Mouse (Mus musculus): ENCODE data around the gene Cbx4.
A peak's percentile ranks its signal among the peaks of the same experiment; 100 is the strongest.
"Not testable (repeated sequence)": the region's sequence is repeated elsewhere in the genome, so short reads cannot be mapped to it uniquely, and the experiment has no call there.

Cbx4 gene

GRCm38 (mm10) chr11:119109415-119110071 lies 23.5 kb upstream of the Cbx4 start:
- peak; percentile 50 for DNase-seq

- no peak for DNase-seq
These were observed 22.7 kb upstream of the Cbx4 start for GRCm38 (mm10) chr11:119108573-119109263.

- DNase-seq = peak; percentile 69
These were observed 20.3 kb upstream of the Cbx4 start for GRCm38 (mm10) chr11:119106289-119106688.

- DNase-seq = no peak
These were observed 19.7 kb upstream of the Cbx4 start for GRCm38 (mm10) chr11:119105748-119106147.

- DNase-seq = no peak
These were observed 19.1 kb upstream of the Cbx4 start for GRCm38 (mm10) chr11:119105071-119105609.

GRCm38 (mm10) chr11:119103991-119104390 lies 18.0 kb upstream of the Cbx4 start:
- DNase-seq = no peak

GRCm38 (mm10) chr11:119100355-119100754 lies 14.3 kb upstream of the Cbx4 start:
- DNase-seq = not testable (repeated sequence)

GRCm38 (mm10) chr11:119098202-119098601 lies 12.2 kb upstream of the Cbx4 start:
- no peak for DNase-seq

- DNase-seq = no peak
These were observed 9.4 kb upstream of the Cbx4 start for GRCm38 (mm10) chr11:119095441-119095840.

GRCm38 (mm10) chr11:119093322-119093721 lies 7.3 kb upstream of the Cbx4 start:
- no peak for DNase-seq

GRCm38 (mm10) chr11:119092286-119092685 lies 6.3 kb upstream of the Cbx4 start:
- DNase-seq = no peak

GRCm38 (mm10) chr11:119091598-119091991 lies 5.6 kb upstream of the Cbx4 start:
- DNase-seq = peak; percentile 77

- peak; percentile 91 for DNase-seq
These were observed 5.1 kb upstream of the Cbx4 start for GRCm38 (mm10) chr11:119090961-119091597.

GRCm38 (mm10) chr11:119090076-119090960 lies 4.3 kb upstream of the Cbx4 start:
- peak; percentile 51 for DNase-seq

GRCm38 (mm10) chr11:119089235-119090075 lies 3.4 kb upstream of the Cbx4 start:
- peak; percentile 42 for DNase-seq

GRCm38 (mm10) chr11:119088391-119089234 lies 2.6 kb upstream of the Cbx4 start:
- DNase-seq = peak; percentile 71

- DNase-seq = peak; percentile 64
These were observed 1.5 kb upstream of the Cbx4 start for GRCm38 (mm10) chr11:119087301-119088082.

GRCm38 (mm10) chr11:119085279-119086062 lies 550 bp downstream of the Cbx4 start:
- DNase-seq = peak; percentile 87
